Mouse (Mus musculus): ENCODE results near the gene Mamld1.

DNA sequence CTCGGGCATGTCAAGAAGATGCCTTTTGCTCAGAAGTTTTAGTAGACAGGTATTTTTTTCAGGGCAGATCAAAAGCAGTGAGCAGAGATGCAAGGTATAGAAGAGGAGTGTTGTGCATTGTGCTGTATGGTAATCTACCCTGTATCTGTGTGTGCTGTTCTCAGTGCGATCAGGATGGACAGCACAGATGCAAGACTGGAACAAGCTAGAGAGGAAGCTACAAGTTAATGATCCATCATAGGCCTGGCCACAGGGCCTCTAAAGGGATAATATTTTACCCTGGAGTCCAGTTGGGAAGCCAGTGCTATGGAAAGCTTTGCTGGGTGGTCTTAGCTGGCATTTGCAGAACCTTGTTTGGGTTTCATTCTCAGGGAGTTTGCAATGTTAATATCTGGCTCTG, 6.9 kb downstream of the Mamld1 start:
- TF ChIP-seq CTCF (IDR thresholded peaks at IDR 0.05; ENCODE audit: low read depth, low read length) (no peak), POLR2A (IDR thresholded peaks at IDR 0.05; ENCODE audit: insufficient read depth, low read length) (no peak)

Data from ES-Bruce4 (cell line).